7 mouse cellular contexts compared by ENCODE assay signal in the genomic region with DNA sequence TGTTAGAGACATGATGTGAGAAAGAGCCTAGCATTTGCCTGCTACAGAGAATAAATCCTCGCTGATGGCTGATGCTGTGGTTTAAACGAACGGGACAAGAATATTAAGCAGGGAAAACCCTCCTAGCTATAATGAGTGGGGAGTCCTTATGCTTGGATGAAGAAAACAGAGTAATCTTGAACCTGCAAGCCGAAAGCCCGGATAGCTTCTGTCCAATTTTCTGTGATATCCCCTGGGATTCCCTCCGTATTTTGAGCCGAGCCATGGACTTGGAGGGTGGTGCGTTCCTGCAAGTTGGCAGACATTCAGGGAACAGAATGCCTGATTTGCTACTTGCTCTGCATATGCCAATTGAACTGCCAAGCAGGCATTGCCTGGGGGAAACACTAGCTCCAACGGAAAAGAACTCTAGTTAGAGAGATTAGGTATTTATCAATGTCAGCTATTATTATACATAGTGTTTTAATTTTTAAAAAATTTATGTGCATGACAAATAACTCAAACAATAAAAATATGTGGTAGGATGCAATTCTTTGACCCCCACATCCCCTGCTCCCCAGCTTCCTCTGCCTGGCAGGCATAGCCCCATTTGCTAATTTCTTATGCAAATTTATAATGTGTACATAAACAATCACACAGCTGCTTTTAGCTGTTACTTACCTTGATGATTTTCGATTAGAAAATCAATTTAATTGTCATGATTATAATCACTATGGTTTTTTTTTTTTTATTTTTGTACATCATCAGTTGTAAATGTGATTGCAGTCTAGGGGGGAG.
DNase-seq lines count a peak whose midpoint lies in the region; ATAC-seq lines count a peak whose summit lies in the region.

No protein-coding gene starts in this region.

- DNase-seq in retina, adult 2 months (ENCODE audit: low read depth, low spot score), result peak; percentile 6
- DNase-seq in retina, embryonic 14.5 days (ENCODE audit: low spot score), result no peak
- DNase-seq in left cerebral cortex, adult 11 months (ENCODE audit: low spot score), result peak; percentile 31
- DNase-seq in right cerebral cortex, postnatal 36 days (ENCODE audit: low spot score in 2 of 2), result peak; percentile 15 to 45
- no peak for DNase-seq in yolk sac, embryonic 10.5 days (ENCODE audit: low spot score)
- no peak for DNase-seq in urinary bladder, postnatal 4 days (ENCODE audit: low spot score in 2 of 2)

- peak; percentile 93 for ATAC-seq in frontal cortex, adult (ENCODE audit: low TSS enrichment)

Comparison
In these comparisons a context has a peak if more than half of its experiments do, and no peak if none do; other contexts are left out.
1. DNase-seq: peak in retina, adult 2 months (single experiment), left cerebral cortex, adult 11 months (single experiment) and right cerebral cortex, postnatal 36 days (2 of 2); none in retina, embryonic 14.5 days (single experiment), yolk sac, embryonic 10.5 days (single experiment) and urinary bladder, postnatal 4 days (0 of 2).